Mouse (Mus musculus) heart, postnatal 0 days (tissue): ENCODE data around the gene Sdk2. TPM values are rescaled to one million over a fixed set of nuclear protein-coding genes. Genes with fewer than 3 reads are reported as not detected.

Experiments used
- ATAC-seq: fragments of 200-750 bp; cut with Nextera tagmentation; 2 replicates; pipeline ENCODE4 v1.8.0; 2017; ENCODE audit warnings: low read depth, moderate number of reproducible peaks, moderate library complexity; ENCODE audit not compliant: insufficient read depth
- DNase-seq: peaks from one replicate; pipeline ENCODE4 v3.0.0-alpha.2; 2016; ENCODE audit warnings: low spot score
- H3K27ac ChIP-seq: fragments of 300-500 bp; sonication (generic); 2 replicates; pipeline ENCODE4 v1.5.1; 2014; ENCODE audit warnings: low read depth, mild to moderate bottlenecking
- H3K27me3 ChIP-seq: fragments of 300-500 bp; sonication (generic); 2 replicates; pipeline ENCODE4 v1.6.1; 2014; ENCODE audit warnings: low read length, mixed read lengths; ENCODE audit not compliant: control insufficient read depth, insufficient read depth
- H3K36me3 ChIP-seq: fragments of 300-500 bp; sonication (generic); replicated peaks from 2 replicates; pipeline ENCODE4 v1.6.1; 2014; ENCODE audit warnings: low read length, mixed read lengths; ENCODE audit not compliant: control insufficient read depth, insufficient read depth
- H3K4me1 ChIP-seq: fragments of 300-500 bp; sonication (generic); 2 replicates; pipeline ENCODE4 v1.6.1; 2014; ENCODE audit warnings: antibody characterized with exemption; ENCODE audit not compliant: control insufficient read depth, insufficient read depth
- H3K4me2 ChIP-seq: fragments of 300-500 bp; sonication (generic); 2 replicates; pipeline ENCODE4 v1.6.1; 2014; ENCODE audit warnings: low read depth, mild to moderate bottlenecking, low read length, moderate library complexity
- H3K4me3 ChIP-seq: fragments of 300-500 bp; sonication (generic); 2 replicates; pipeline ENCODE4 v1.5.1; 2014; ENCODE audit warnings: low read depth, low read length
- H3K9ac ChIP-seq: fragments of 300-500 bp; sonication (generic); replicated peaks from 2 replicates; pipeline ENCODE4 v1.6.1; 2014; ENCODE audit warnings: low read depth, low read length, mixed read lengths
- H3K9me3 ChIP-seq: fragments of 300-500 bp; sonication (generic); replicated peaks from 2 replicates; pipeline ENCODE4 v1.6.1; 2016; ENCODE audit warnings: low read length; ENCODE audit not compliant: control insufficient read depth
- CTCF ChIP-seq: IDR thresholded peaks from 2 replicates; pipeline ENCODE4 v1.5.1; 2016; ENCODE audit warnings: antibody characterized with exemption, control low read depth, low read depth
- EP300 ChIP-seq: IDR thresholded peaks from 2 replicates; pipeline ENCODE4 v1.6.1; 2016; ENCODE audit warnings: antibody characterized with exemption, low read depth
- WGBS: fragments of 180-500 bp; shearing (Covaris S2); extraction: QIAGEN DNeasy Blood & Tissue Kit; methylation state at CpG from one replicate; pipeline ENCODE4 v1.1.7; 2014; 5-methylcytosine and 5-hydroxymethylcytosine counted together
- polyA plus RNA-seq: library from polyadenylated mRNA; unstranded; fragments of >200 nt; fragmentation: Nextera tagmentation; extraction: Ambion mirVana; gene quantifications from 2 replicates; pipeline ENCODE4 v1.2.1, GENCODE M21; 2015
- total RNA-seq: library from RNA; depleted of rRNA; stranded (reverse); fragments of >200 nt; gene quantifications from 2 replicates; pipeline ENCODE4 v1.2.3, GENCODE M21; 2014; ENCODE audit warnings: low replicate concordance

Sdk2 gene
- total and polyA plus RNA-seq, 2 experiments from 2014 or later: 0.27 to 1.9 TPM

DNA sequence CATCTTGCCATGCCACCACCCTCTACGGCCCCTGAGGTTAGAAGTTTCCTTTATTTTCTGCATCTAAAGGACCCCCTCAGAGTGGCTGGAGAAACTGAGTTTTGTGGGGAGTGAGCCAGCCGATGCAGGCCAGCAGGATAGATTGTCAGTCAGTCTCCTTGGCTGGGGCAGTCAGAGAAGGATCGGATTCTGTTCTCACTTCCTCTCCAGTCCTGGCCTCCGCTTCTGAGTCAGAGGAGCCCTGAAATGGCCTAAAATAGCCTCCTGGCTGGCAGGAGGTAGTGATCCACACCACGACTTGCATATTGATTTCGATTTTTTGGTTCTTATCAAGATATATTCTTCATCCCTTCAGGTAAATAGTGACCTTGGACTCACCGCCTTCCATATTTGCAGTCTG is 26.3 kb upstream of the Sdk2 start:
- H3K4me2 ChIP-seq: no peak overlapping the region
- H3K9ac ChIP-seq: no peak overlapping the region
- no peaks in the 10 kb centered on the region for H3K4me1 ChIP-seq
- no peaks in the 10 kb centered on the region for H3K36me3 ChIP-seq
- TF ChIP-seq CTCF: no peak
- TF ChIP-seq EP300: no peak
- 40% methylated on average over 7 of the region's 7 CpGs for whole genome bisulfite sequencing
- DNase-seq: no peak
- no peaks in the 10 kb centered on the region for H3K27me3 ChIP-seq
- no peak overlapping the region for H3K27ac ChIP-seq
- H3K4me3 ChIP-seq: no peak overlapping the region
- no peaks in the 10 kb centered on the region for H3K9me3 ChIP-seq
- no peak for ATAC-seq

DNA sequence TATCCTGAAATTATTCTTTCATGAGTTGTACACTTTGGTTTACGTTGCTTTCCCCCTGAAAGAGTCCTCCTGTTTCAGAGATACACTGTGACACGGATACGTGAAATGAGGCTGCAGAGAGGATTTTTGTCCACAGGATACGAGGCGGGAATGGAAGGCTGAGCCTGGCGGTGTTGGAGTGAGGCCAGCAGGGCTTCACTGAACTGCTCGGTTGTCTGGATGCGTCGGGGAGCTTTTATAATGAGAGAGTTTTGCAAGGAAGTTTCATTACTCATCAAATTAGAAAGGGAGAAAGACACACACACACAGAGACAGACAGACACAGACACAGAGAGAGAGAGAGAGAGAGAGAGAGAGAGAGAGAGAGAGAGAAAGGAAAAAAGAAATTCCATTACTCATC is 13.8 kb upstream of the Sdk2 start:
- Histone ChIP-seq H3K9ac (no peak overlapping the region), H3K4me1 (no peaks in the 10 kb centered on the region), H3K36me3 (no peaks in the 10 kb centered on the region), H3K27me3 (no peaks in the 10 kb centered on the region), H3K27ac (no peak overlapping the region), H3K9me3 (0 out of 2 replicates have a peak, but pooled peaks cover 11% of the 10 kb centered on the region), H3K4me2 (no peak overlapping the region), H3K4me3 (no peak overlapping the region)
- DNase-seq (no peak), ATAC-seq (no peak)
- no peak for TF ChIP-seq CTCF
- no peak for TF ChIP-seq EP300
- WGBS: 56% methylated on average over 9 of the region's 9 CpGs

DNA sequence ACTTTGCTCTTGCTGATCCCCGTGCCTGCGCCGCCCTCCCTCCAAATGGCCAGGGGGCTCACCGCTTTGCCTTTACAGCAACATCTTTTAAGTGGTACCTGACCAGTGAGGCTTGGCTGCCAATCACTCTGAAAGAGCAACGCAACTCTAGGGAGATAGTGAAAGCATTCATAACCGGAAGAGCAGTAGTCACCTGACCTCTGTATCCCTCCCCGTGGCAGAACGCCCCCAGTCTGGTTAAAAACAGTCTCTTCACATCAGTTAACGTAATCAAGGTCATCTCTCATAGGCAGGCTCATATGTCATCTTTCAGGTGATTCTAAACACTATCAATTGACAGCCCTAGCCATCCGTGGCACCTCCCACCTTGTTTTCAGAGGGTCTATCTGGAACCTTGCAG is 5.8 kb upstream of the Sdk2 start:
- Histone ChIP-seq H3K4me1 (no peaks in the 10 kb centered on the region), H3K36me3 (no peaks in the 10 kb centered on the region), H3K9ac (no peak overlapping the region), H3K27me3 (peaks cover 18% of the 10 kb centered on the region), H3K4me3 (no peak overlapping the region), H3K27ac (no peak overlapping the region), H3K4me2 (peak overlapping the region; percentile 4; the same call in 1 of the 2 replicates), H3K9me3 (0 out of 2 replicates have a peak, but pooled peaks cover 5% of the 10 kb centered on the region)
- no peak for DNase-seq
- no peak for TF ChIP-seq CTCF
- TF ChIP-seq EP300: no peak
- WGBS: 65% methylated on average over 10 of the region's 10 CpGs
- no peak for ATAC-seq

DNA sequence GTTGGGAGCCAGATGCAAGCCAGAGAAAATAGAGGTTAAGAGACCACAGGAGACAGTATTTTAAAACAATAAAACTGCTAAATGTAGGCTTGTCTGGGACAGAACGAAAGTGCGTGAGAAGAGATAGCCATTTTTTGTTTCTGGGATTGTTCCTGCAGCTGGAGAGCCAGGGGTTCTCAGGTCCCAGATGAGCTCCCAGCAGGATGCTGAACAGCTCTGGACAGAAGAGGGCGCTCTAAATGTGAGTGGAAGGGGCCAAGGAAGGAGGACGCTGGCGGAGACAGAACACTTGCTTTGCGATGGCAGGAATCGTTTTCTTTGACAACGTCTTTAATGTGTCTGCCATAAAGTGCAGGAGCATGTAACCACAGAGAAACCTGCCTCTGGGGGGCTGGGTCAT is 5.2 kb upstream of the Sdk2 start:
- no peak for DNase-seq
- WGBS: 18% methylated on average over 8 of the region's 8 CpGs
- no peak for ATAC-seq

DNA sequence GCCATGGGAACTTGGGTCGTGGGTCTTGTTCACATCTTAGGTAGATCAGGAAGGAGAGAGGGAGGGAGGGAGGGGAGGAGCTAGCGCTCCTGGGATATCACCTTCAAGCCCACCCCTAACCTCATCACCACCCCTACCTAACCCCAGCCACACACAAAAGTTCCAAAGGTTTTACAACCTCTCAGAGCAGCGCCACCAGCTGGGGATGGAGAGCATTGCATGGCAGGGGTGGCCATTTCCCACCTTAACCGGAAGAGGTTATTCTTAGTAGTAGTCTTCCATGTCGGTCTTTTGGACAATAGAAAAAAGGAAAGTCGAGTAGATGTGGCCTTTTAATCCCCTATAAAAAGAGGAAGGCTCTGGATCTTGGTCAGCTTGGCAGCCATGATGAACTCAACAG is 4.0 kb upstream of the Sdk2 start:
- H3K4me2 ChIP-seq: no peak overlapping the region
- 52% methylated on average over 6 of the region's 6 CpGs for whole genome bisulfite sequencing
- H3K4me1 ChIP-seq: peaks cover 4% of the 10 kb centered on the region; the same call in 1 of the 2 replicates
- no peak overlapping the region for H3K4me3 ChIP-seq
- no peaks in the 10 kb centered on the region for H3K36me3 ChIP-seq
- peaks cover 36% of the 10 kb centered on the region for H3K27me3 ChIP-seq
- no peak for TF ChIP-seq EP300
- 0 out of 2 replicates have a peak, but pooled peaks have one; percentile 2 for TF ChIP-seq CTCF
- DNase-seq: no peak
- no peak overlapping the region for H3K9ac ChIP-seq
- no peak for ATAC-seq
- no peak overlapping the region for H3K27ac ChIP-seq
- 0 out of 2 replicates have a peak, but pooled peaks cover 2% of the 10 kb centered on the region for H3K9me3 ChIP-seq

More for the DNA sequence above, 5.2 kb upstream of the Sdk2 start:
- Histone ChIP-seq H3K9ac (no peak overlapping the region), H3K36me3 (no peaks in the 10 kb centered on the region), H3K27ac (no peak overlapping the region), H3K27me3 (peaks cover 25% of the 10 kb centered on the region), H3K4me3 (no peak overlapping the region), H3K4me1 (no peaks in the 10 kb centered on the region), H3K4me2 (peak overlapping the region; percentile 4; the same call in 1 of the 2 replicates), H3K9me3 (0 out of 2 replicates have a peak, but pooled peaks cover 5% of the 10 kb centered on the region)
- TF ChIP-seq EP300: no peak
- peak; percentile 52 for TF ChIP-seq CTCF

DNA sequence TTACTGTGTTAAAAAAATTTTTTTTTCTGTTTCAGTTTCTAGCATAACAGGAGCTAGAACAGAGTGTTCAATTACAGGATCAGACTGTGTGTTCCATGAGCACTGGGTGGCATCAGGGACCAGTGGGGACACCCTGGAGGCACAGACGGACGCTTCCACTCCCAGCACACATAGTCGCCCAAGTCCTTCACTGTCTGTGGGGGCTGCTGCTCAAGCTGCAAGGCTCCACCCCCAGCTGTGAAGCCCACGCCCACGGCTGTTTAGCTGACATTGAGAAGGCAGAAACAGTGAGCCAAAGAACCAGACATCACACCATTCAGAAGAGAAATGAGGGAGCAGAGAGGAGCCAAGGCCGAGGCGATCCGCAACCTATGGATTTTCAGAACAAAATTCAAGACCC is 3.3 kb upstream of the Sdk2 start:
- TF ChIP-seq EP300 (no peak), CTCF (no peak)
- Histone ChIP-seq H3K36me3 (no peaks in the 10 kb centered on the region), H3K9ac (no peak overlapping the region), H3K9me3 (no peaks in the 10 kb centered on the region), H3K4me2 (no peak overlapping the region), H3K4me1 (peaks cover 4% of the 10 kb centered on the region; the same call in 1 of the 2 replicates), H3K27ac (no peak overlapping the region), H3K4me3 (no peak overlapping the region), H3K27me3 (peaks cover 43% of the 10 kb centered on the region)
- WGBS: 68% methylated on average over 8 of the region's 8 CpGs
- no peak for ATAC-seq
- no peak for DNase-seq
